Mouse (Mus musculus) kidney, adult 2 months (tissue): ENCODE results near the gene Mef2d. TPM values are rescaled to one million over a fixed set of nuclear protein-coding genes. Genes with fewer than 3 reads are reported as not detected.

Source experiments
- DNase-seq: peaks from one replicate; pipeline ENCODE4 v3.0.0; 2021
- H3K27ac ChIP-seq: fragments of 200-500 bp; 2 replicates; pipeline ENCODE4 v1.5.1; 2012; ENCODE audit warnings: low read depth, low read length, control low read depth, inconsistent platforms; ENCODE audit not compliant: insufficient read depth
- H3K27me3 ChIP-seq: fragments of 200-500 bp; replicated peaks from 2 replicates; pipeline ENCODE4 v1.6.1; 2012; ENCODE audit warnings: mild to moderate bottlenecking, moderate library complexity, low read length, inconsistent platforms; ENCODE audit not compliant: control insufficient read depth, insufficient read depth
- H3K36me3 ChIP-seq: fragments of 200-500 bp; 2 replicates; pipeline ENCODE4 v1.6.1; 2012; ENCODE audit warnings: mild to moderate bottlenecking, moderate library complexity, low read length, inconsistent platforms; ENCODE audit not compliant: control insufficient read depth, insufficient read depth
- H3K4me1 ChIP-seq: fragments of 200-500 bp; 2 replicates; pipeline ENCODE4 v1.6.1; 2011; ENCODE audit warnings: low read length; ENCODE audit not compliant: control insufficient read depth, insufficient read depth
- H3K4me3 ChIP-seq: fragments of 200-500 bp; 2 replicates; pipeline ENCODE4 v1.5.1; 2011; ENCODE audit warnings: mild to moderate bottlenecking, low read depth, low read length, control low read depth; ENCODE audit not compliant: insufficient read depth
- CTCF ChIP-seq: fragments of 200-500 bp; conservative IDR thresholded peaks from 2 replicates; pipeline ENCODE4 v1.5.1; 2011; ENCODE audit warnings: low read depth, mild to moderate bottlenecking, control low read depth, low read length, moderate library complexity, mixed read lengths; ENCODE audit not compliant: insufficient read depth, insufficient read length
- POLR2A ChIP-seq: fragments of 200-500 bp; IDR thresholded peaks from one replicate; pipeline ENCODE4 v1.6.1; 2011; ENCODE audit warnings: low read depth, low read length, control low read depth
- WGBS: fragments of 180-500 bp; shearing (Covaris S2); methylation state at CpG from one replicate; pipeline ENCODE4 v1.1.7; 2018; 5-methylcytosine and 5-hydroxymethylcytosine counted together
- polyA plus RNA-seq: library from polyadenylated mRNA; depleted of rRNA; stranded (reverse); fragments of >200 nt; gene quantifications from 2 replicates; pipeline ENCODE4 v1.2.3, GENCODE M21; 2012

The Mef2d gene
- polyA plus RNA-seq, 1 experiment: 41.8 TPM

- no peaks in the 10 kb centered on the region for H3K27me3 ChIP-seq
- H3K4me1 ChIP-seq: no peaks in the 10 kb centered on the region; the same call in 1 of the 2 replicates
- H3K36me3 ChIP-seq: no peaks in the 10 kb centered on the region
- WGBS: 77% methylated on average over 3 of the region's 3 CpGs
- DNase-seq: no peak
- no peak for TF ChIP-seq POLR2A
- TF ChIP-seq CTCF: no peak
- no peak overlapping the region for H3K4me3 ChIP-seq
- H3K27ac ChIP-seq: no peak overlapping the region
Observed at GRCm38 (mm10) chr3:88127636-88128035, 14.5 kb upstream of the Mef2d start.

GRCm38 (mm10) chr3:88128056-88128455 is 14.1 kb upstream of the Mef2d start:
- Histone ChIP-seq H3K27me3 (no peaks in the 10 kb centered on the region), H3K4me3 (no peak overlapping the region), H3K27ac (no peak overlapping the region), H3K36me3 (no peaks in the 10 kb centered on the region), H3K4me1 (peaks cover 3% of the 10 kb centered on the region; the same call in 1 of the 2 replicates)
- DNase-seq: no peak
- WGBS: 73% methylated on average over 5 of the region's 5 CpGs
- TF ChIP-seq POLR2A: no peak
- no peak for TF ChIP-seq CTCF

- Histone ChIP-seq H3K36me3 (no peaks in the 10 kb centered on the region), H3K27me3 (no peaks in the 10 kb centered on the region), H3K4me1 (peaks cover 10% of the 10 kb centered on the region; the same call in 1 of the 2 replicates), H3K4me3 (no peak overlapping the region), H3K27ac (no peak overlapping the region)
- TF ChIP-seq CTCF (no peak), POLR2A (no peak)
- no peak for DNase-seq
- 65% methylated on average over 4 of the region's 4 CpGs for WGBS
Observed at GRCm38 (mm10) chr3:88129006-88129405, 13.2 kb upstream of the Mef2d start.

GRCm38 (mm10) chr3:88131071-88131470 is 11.1 kb upstream of the Mef2d start:
- DNase-seq: peak; percentile 38
- H3K27ac ChIP-seq: no peak overlapping the region
- 81% methylated on average over 3 of the region's 3 CpGs for WGBS

GRCm38 (mm10) chr3:88132492-88132891 is 9.7 kb upstream of the Mef2d start:
- peak; percentile 60 for DNase-seq
- Histone ChIP-seq H3K4me1 (peaks cover 14% of the 10 kb centered on the region; the same call in 1 of the 2 replicates), H3K27ac (no peak overlapping the region), H3K27me3 (no peaks in the 10 kb centered on the region), H3K36me3 (no peaks in the 10 kb centered on the region), H3K4me3 (no peak overlapping the region)
- no peak for TF ChIP-seq POLR2A
- TF ChIP-seq CTCF: no peak
- WGBS: 75% methylated on average over 2 of the region's 2 CpGs

More at GRCm38 (mm10) chr3:88131071-88131470, 11.1 kb upstream of the Mef2d start:
- Histone ChIP-seq H3K4me1 (peaks cover 10% of the 10 kb centered on the region; the same call in 1 of the 2 replicates), H3K36me3 (no peaks in the 10 kb centered on the region), H3K27me3 (no peaks in the 10 kb centered on the region), H3K4me3 (no peak overlapping the region)
- no peak for TF ChIP-seq POLR2A

- Histone ChIP-seq H3K4me1 (peaks cover 16% of the 10 kb centered on the region; the same call in 1 of the 2 replicates), H3K27me3 (no peaks in the 10 kb centered on the region), H3K27ac (no peak overlapping the region), H3K4me3 (no peak overlapping the region), H3K36me3 (no peaks in the 10 kb centered on the region)
- 53% methylated on average over 4 of the region's 4 CpGs for WGBS
- no peak for DNase-seq
- TF ChIP-seq POLR2A (no peak), CTCF (0 out of 2 replicates have a peak, but pooled peaks have one; percentile 10)
Observed at GRCm38 (mm10) chr3:88133187-88133771, 8.9 kb upstream of the Mef2d start.

GRCm38 (mm10) chr3:88136346-88136745 is 5.8 kb upstream of the Mef2d start:
- 79% methylated on average over 9 of the region's 9 CpGs for WGBS
- Histone ChIP-seq H3K4me1 (peaks cover 30% of the 10 kb centered on the region), H3K27ac (no peak overlapping the region), H3K4me3 (no peak overlapping the region), H3K27me3 (no peaks in the 10 kb centered on the region), H3K36me3 (no peaks in the 10 kb centered on the region)
- no peak for TF ChIP-seq CTCF
- no peak for DNase-seq
